Mouse (Mus musculus) retina, embryonic 14.5 days (tissue): Measurements from ENCODE around the gene Sfswap.
A peak's percentile ranks its signal among the peaks of the same experiment; 100 is the strongest.
"Not testable (repeated sequence)": the region's sequence is repeated elsewhere in the genome, so short reads cannot be mapped to it uniquely, and the experiment has no call there.

ENCODE experiments used
- DNase-seq: peaks from one replicate; pipeline ENCODE4 v3.0.0-alpha.2; 2015; ENCODE audit warnings: low spot score

Gene Sfswap

GRCm38 (mm10) chr5:129586016-129586415 lies 85.0 kb downstream of the Sfswap start:
- peak; percentile 94 for DNase-seq

- DNase-seq = no peak
These were observed 85.5 kb downstream of the Sfswap start for GRCm38 (mm10) chr5:129586471-129586870.

- DNase-seq = peak; percentile 24
These were observed 89.9 kb downstream of the Sfswap start for GRCm38 (mm10) chr5:129590915-129591314.

GRCm38 (mm10) chr5:129594116-129595114 lies 93.4 kb downstream of the Sfswap start:
- peak; percentile 93 for DNase-seq

DNA sequence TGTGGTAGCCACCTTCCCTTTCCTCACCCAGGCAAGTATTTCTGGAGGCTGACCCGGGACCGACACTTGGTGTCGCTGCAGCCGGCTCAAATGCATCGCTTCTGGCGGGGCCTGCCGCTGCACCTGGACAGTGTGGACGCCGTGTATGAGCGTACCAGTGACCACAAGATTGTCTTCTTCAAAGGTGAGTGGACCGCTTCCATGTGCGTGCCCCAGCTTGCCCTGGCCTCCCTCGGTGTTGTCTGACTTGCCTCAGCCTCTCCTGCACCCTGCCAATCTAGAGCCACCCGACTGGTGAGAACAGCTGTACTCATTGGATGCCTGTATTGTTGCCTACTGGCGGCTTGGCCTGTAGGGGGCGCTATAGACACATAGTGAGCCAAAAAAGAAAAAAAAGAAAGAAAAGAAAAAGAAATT lies 101.1 kb downstream of the Sfswap start:
- DNase-seq = peak; percentile 46

- DNase-seq = no peak
These were observed 106.5 kb downstream of the Sfswap start for GRCm38 (mm10) chr5:129607476-129607875.

DNA sequence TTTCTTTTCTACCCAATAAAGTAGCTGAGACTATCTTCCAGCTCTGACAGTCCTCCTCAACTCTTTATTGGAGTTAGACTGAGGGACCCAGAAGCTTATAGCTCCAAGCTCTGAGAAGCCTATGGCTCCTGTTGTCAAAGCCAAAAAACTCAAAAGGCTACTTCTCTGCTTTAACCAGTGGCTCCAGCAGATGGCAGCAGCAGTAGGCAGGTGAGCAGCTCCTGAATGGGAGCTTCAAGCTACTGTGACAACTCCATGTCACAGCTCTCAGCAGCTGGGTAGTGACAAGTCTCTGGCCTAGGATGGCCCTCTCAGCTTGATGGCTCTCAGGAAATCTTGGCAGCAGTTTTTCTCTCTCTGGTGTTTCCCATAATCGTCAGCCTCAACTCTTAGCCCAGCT lies 110.0 kb downstream of the Sfswap start:
- DNase-seq = peak; percentile 79

- not testable (repeated sequence) for DNase-seq
These were observed 119.6 kb downstream of the Sfswap start for GRCm38 (mm10) chr5:129620600-129620999.
